Mouse (Mus musculus) hindbrain, embryonic 16.5 days (tissue): ENCODE measurements around the gene Atp2b2. TPM values are rescaled to one million over a fixed set of nuclear protein-coding genes. Genes with fewer than 3 reads are reported as not detected.
A peak's percentile ranks its signal among the peaks of the same experiment; 100 is the strongest.

Experiments used
- ATAC-seq: fragments of 200-750 bp; cut with Nextera tagmentation; 2 replicates; pipeline ENCODE4 v1.8.0; 2017; ENCODE audit warnings: moderate TSS enrichment, moderate library complexity
- H3K27ac ChIP-seq: fragments of 300-500 bp; sonication (generic); 2 replicates; pipeline ENCODE4 v1.5.1; 2014; ENCODE audit warnings: low read depth, mild to moderate bottlenecking, control low read depth, low read length, moderate library complexity
- H3K27me3 ChIP-seq: fragments of 300-500 bp; sonication (generic); replicated peaks from 2 replicates; pipeline ENCODE4 v1.6.1; 2014; ENCODE audit warnings: low read length; ENCODE audit not compliant: control insufficient read depth, insufficient read depth
- H3K36me3 ChIP-seq: fragments of 300-500 bp; sonication (generic); 2 replicates; pipeline ENCODE4 v1.6.1; 2014; ENCODE audit warnings: mild to moderate bottlenecking, low read length, moderate library complexity, mixed read lengths; ENCODE audit not compliant: control insufficient read depth, insufficient read depth
- H3K4me1 ChIP-seq: fragments of 300-500 bp; sonication (generic); 2 replicates; pipeline ENCODE4 v1.6.1; 2014; ENCODE audit warnings: low read depth, low read length; ENCODE audit not compliant: control insufficient read depth, insufficient read depth
- H3K4me2 ChIP-seq: fragments of 300-500 bp; sonication (generic); 2 replicates; pipeline ENCODE4 v1.6.1; 2014; ENCODE audit warnings: mild to moderate bottlenecking, low read length, control low read depth, moderate library complexity
- H3K4me3 ChIP-seq: fragments of 300-500 bp; sonication (generic); 2 replicates; pipeline ENCODE4 v1.5.1; 2014; ENCODE audit warnings: mild to moderate bottlenecking, low read length, control low read depth, moderate library complexity
- H3K9ac ChIP-seq: fragments of 300-500 bp; sonication (generic); 2 replicates; pipeline ENCODE4 v1.6.1; 2014; ENCODE audit warnings: low read depth, mild to moderate bottlenecking, control low read depth, low read length, moderate library complexity
- H3K9me3 ChIP-seq: fragments of 300-500 bp; sonication (generic); 2 replicates; pipeline ENCODE4 v1.6.1; 2014; ENCODE audit warnings: mild to moderate bottlenecking, low read length, moderate library complexity; ENCODE audit not compliant: control insufficient read depth
- WGBS: fragments of 180-500 bp; shearing (Covaris S2); extraction: QIAGEN DNeasy Blood & Tissue Kit; methylation state at CpG from one replicate; pipeline ENCODE4 v1.1.7; 2014; 5-methylcytosine and 5-hydroxymethylcytosine counted together
- polyA plus RNA-seq: library from polyadenylated mRNA; unstranded; fragments of >200 nt; fragmentation: Nextera tagmentation; extraction: Ambion mirVana; gene quantifications from 2 replicates; pipeline ENCODE4 v1.2.1, GENCODE M21; 2015

The Atp2b2 gene
- polyA plus RNA-seq, 1 experiment from 2014 or later = 42.3 TPM

- no peaks in the 10 kb centered on the region for H3K36me3 ChIP-seq
- H3K27me3 ChIP-seq = no peaks in the 10 kb centered on the region
- H3K4me1 ChIP-seq = no peaks in the 10 kb centered on the region
- H3K4me2 ChIP-seq = no peak overlapping the region
- no peak overlapping the region for H3K4me3 ChIP-seq
- no peak overlapping the region for H3K9ac ChIP-seq
- no peaks in the 10 kb centered on the region for H3K9me3 ChIP-seq
- 93% methylated on average over 2 of the region's 2 CpGs for WGBS
- no peak for ATAC-seq
- no peak overlapping the region for H3K27ac ChIP-seq
Observed at GRCm38 (mm10) chr6:113998413-113998812, 44.0 kb downstream of the Atp2b2 start.

- Histone ChIP-seq H3K36me3 (no peaks in the 10 kb centered on the region), H3K27ac (no peak overlapping the region), H3K4me1 (peaks cover 8% of the 10 kb centered on the region; the same call in 1 of the 2 replicates), H3K4me2 (no peak overlapping the region), H3K27me3 (no peaks in the 10 kb centered on the region), H3K4me3 (no peak overlapping the region), H3K9ac (no peak overlapping the region), H3K9me3 (no peaks in the 10 kb centered on the region)
- no peak for ATAC-seq
- WGBS = 89% methylated on average over 5 of the region's 5 CpGs
Observed at GRCm38 (mm10) chr6:113994176-113994575, 48.2 kb downstream of the Atp2b2 start.

GRCm38 (mm10) chr6:113992101-113992500 is 50.3 kb downstream of the Atp2b2 start:
- Histone ChIP-seq H3K9ac (no peak overlapping the region), H3K4me2 (no peak overlapping the region), H3K27ac (no peak overlapping the region), H3K36me3 (no peaks in the 10 kb centered on the region), H3K4me1 (peaks cover 8% of the 10 kb centered on the region; the same call in 1 of the 2 replicates), H3K27me3 (no peaks in the 10 kb centered on the region), H3K9me3 (no peaks in the 10 kb centered on the region), H3K4me3 (no peak overlapping the region)
- WGBS = 54% methylated on average over 2 of the region's 2 CpGs
- ATAC-seq = no peak

GRCm38 (mm10) chr6:113991482-113991881 is 50.9 kb downstream of the Atp2b2 start:
- no peak overlapping the region for H3K4me3 ChIP-seq
- H3K9me3 ChIP-seq = no peaks in the 10 kb centered on the region
- peak overlapping the region; percentile 24 for H3K4me2 ChIP-seq
- H3K27ac ChIP-seq = peak overlapping the region; percentile 48
- H3K9ac ChIP-seq = no peak overlapping the region
- peak; percentile 70 for ATAC-seq
- WGBS = 25% methylated on average over 11 of the region's 11 CpGs
- peaks cover 11% of the 10 kb centered on the region; the same call in 1 of the 2 replicates for H3K4me1 ChIP-seq
- no peaks in the 10 kb centered on the region for H3K36me3 ChIP-seq
- no peaks in the 10 kb centered on the region for H3K27me3 ChIP-seq

GRCm38 (mm10) chr6:113990044-113990443 is 52.4 kb downstream of the Atp2b2 start:
- Histone ChIP-seq H3K36me3 (no peaks in the 10 kb centered on the region), H3K4me2 (no peak overlapping the region), H3K27ac (no peak overlapping the region), H3K9ac (no peak overlapping the region), H3K4me1 (peaks cover 11% of the 10 kb centered on the region; the same call in 1 of the 2 replicates), H3K9me3 (no peaks in the 10 kb centered on the region), H3K4me3 (no peak overlapping the region), H3K27me3 (no peaks in the 10 kb centered on the region)
- WGBS = 16% methylated on average over 1 of the region's 1 CpGs
- ATAC-seq = no peak

GRCm38 (mm10) chr6:113988521-113988920 is 53.9 kb downstream of the Atp2b2 start:
- WGBS = 90% methylated on average over 2 of the region's 2 CpGs
- H3K27ac ChIP-seq = no peak overlapping the region
- H3K9ac ChIP-seq = no peak overlapping the region
- H3K36me3 ChIP-seq = no peaks in the 10 kb centered on the region
- no peaks in the 10 kb centered on the region for H3K27me3 ChIP-seq
- H3K4me3 ChIP-seq = no peak overlapping the region
- H3K4me1 ChIP-seq = peaks cover 11% of the 10 kb centered on the region; the same call in 1 of the 2 replicates
- H3K4me2 ChIP-seq = no peak overlapping the region
- no peaks in the 10 kb centered on the region for H3K9me3 ChIP-seq
- ATAC-seq = no peak

- H3K36me3 ChIP-seq = no peaks in the 10 kb centered on the region
- H3K9me3 ChIP-seq = no peaks in the 10 kb centered on the region
- H3K9ac ChIP-seq = no peak overlapping the region
- H3K4me2 ChIP-seq = no peak overlapping the region
- H3K4me1 ChIP-seq = peaks cover 8% of the 10 kb centered on the region; the same call in 1 of the 2 replicates
- H3K27ac ChIP-seq = no peak overlapping the region
- ATAC-seq = no peak; the same call in 1 of the 2 replicates
- H3K27me3 ChIP-seq = no peaks in the 10 kb centered on the region
- no peak overlapping the region for H3K4me3 ChIP-seq
- WGBS = 41% methylated on average over 4 of the region's 4 CpGs
Observed at GRCm38 (mm10) chr6:113986671-113987070, 55.7 kb downstream of the Atp2b2 start.

- H3K4me3 ChIP-seq = no peak overlapping the region
- no peaks in the 10 kb centered on the region for H3K36me3 ChIP-seq
Observed at GRCm38 (mm10) chr6:113978673-113979072, 63.7 kb downstream of the Atp2b2 start.

GRCm38 (mm10) chr6:113978091-113978650 is 64.2 kb downstream of the Atp2b2 start:
- no peaks in the 10 kb centered on the region for H3K36me3 ChIP-seq
- H3K27ac ChIP-seq = no peak overlapping the region
- no peaks in the 10 kb centered on the region for H3K4me1 ChIP-seq
- ATAC-seq = no peak
- 74% methylated on average over 5 of the region's 5 CpGs for WGBS
- no peak overlapping the region for H3K4me2 ChIP-seq
- no peak overlapping the region for H3K9ac ChIP-seq
- H3K27me3 ChIP-seq = no peaks in the 10 kb centered on the region
- H3K9me3 ChIP-seq = no peaks in the 10 kb centered on the region
- H3K4me3 ChIP-seq = no peak overlapping the region

More at GRCm38 (mm10) chr6:113978673-113979072, 63.7 kb downstream of the Atp2b2 start:
- Histone ChIP-seq H3K4me2 (no peak overlapping the region), H3K4me1 (no peaks in the 10 kb centered on the region), H3K9ac (no peak overlapping the region), H3K9me3 (no peaks in the 10 kb centered on the region), H3K27ac (no peak overlapping the region), H3K27me3 (no peaks in the 10 kb centered on the region)
- WGBS = 89% methylated on average over 8 of the region's 8 CpGs
- no peak for ATAC-seq
